Mouse (Mus musculus) MN1 (cell line): ENCODE measurements around the gene Capn9.
A peak's percentile ranks its signal among the peaks of the same experiment; 100 is the strongest.

ENCODE experiments used
- DNase-seq: peaks from one replicate; pipeline ENCODE4 v3.0.0-alpha.2; 2016; ENCODE audit warnings: low spot score

Gene Capn9

DNA sequence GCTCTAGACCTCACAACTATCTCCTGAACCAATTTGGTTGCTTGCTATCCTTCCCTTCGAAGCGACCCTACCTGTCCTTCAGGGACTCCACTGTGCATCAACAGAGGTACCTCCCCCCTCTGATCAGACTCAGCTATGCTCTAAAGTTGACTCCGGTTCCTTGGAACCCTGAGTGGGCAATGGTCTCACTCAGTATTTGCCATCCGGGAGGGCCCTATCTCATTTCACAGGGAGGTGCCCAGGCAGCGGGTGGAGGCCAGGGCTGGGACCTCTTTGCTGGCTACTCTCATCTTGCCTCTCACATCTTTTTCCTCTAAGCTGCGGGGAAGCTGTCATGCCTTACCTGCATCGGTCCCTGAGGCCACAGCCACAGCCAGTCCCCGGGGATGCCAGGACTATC, at the start of gene Capn9:
TSS of gene Capn9 (plus strand) at position 301 of the 400 bp plus-strand sequence.
- no peak for DNase-seq

DNA sequence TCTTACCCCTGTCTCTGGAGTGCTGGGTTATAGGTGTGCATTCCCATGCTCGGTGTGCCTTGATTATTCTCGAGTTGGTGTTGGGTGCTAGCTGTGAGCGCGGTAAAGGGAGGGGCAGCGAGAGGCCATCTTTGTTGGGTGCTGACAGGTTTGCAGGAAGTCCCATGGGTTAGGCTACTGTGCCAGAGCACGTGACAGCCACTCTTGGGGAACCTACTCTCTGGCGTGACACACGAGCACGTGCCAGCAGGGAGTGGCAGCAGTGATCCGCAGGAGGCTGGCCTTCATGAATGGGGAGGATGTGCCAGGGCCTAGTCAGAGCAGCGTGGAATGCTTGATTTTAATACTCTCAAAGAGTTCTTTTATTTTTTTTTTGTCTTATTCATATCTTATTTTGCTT, 49.6 kb upstream of the Capn9 start:
- no peak for DNase-seq

DNA sequence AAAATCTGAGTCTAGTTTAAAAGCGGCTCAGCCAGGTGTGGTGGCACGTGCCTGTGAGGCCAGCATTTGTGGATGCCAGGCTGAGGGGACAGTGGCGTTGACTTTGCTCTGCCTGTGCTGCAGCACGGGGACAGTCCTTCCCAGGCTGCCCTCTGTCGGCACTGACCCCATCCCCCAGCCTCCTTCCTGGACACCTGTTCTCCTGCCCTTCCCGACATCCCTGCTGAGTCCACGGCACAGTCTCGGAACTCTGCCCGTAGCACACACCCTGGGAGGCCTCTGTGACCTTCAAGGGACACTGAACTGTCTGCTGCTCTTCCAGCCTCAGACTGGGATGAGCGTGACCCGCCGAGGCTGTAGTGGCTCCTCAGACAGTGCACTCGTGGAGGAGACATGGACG, 45.8 kb upstream of the Capn9 start:
- no peak for DNase-seq

DNA sequence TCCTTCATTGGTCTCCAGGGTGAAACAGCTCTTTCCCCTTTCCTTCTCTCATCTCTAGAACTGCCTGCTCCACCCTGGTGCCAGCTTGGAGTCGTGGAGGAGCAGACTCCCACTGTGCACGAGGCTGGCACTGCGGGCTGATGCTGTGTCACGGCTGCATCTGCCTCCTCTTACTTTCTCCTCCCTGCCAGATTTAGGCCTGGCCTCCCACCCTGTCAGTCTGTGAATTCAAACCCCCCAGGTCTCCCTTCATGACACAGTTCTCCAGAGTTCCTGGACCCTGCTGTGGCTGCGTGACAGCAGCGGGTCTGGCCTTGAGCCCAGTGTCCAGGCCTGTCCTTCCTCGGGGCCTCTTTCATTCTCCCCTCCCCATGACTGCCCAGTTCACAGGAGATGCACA, 45.4 kb upstream of the Capn9 start:
- DNase-seq: no peak

DNA sequence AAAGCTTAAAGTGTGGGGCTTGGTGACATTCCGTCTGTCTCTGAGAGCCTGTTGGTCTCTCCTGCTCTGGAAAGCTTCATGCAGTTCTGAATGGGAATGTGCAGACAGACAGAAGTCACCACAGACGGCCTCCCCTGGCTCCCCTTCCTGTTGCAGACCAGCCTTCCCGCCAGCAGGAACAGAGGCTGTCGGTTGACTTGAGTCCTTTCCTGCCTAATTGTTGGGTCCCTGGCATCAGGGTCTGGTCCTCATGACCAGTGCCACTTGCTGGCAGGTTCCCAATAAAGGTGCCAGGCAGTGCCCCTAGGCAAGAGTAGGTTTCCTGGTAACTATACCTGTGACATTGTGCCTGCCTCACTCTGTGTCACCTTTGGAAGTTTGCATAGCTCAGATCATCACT, 44.9 kb upstream of the Capn9 start:
- no peak for DNase-seq

DNA sequence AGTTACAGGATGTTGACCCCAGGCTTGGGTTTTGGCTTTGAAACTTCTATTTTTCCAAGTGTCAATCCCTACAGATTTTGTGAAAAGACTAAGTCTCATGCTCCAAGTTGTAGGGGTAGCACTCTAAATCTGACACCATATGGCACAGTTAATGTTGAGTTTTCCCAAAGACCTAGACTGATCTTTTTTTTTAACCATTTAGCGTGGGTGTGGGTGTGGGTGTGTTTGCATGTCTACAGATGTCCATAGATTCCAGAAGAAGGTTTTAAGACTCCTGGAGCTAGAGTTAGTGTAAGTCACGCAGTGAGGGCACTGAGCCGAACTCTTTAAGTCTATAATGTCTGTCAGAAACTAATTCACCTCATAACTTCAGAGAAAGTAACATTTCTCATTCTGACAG, 43.3 kb upstream of the Capn9 start:
- no peak for DNase-seq

DNA sequence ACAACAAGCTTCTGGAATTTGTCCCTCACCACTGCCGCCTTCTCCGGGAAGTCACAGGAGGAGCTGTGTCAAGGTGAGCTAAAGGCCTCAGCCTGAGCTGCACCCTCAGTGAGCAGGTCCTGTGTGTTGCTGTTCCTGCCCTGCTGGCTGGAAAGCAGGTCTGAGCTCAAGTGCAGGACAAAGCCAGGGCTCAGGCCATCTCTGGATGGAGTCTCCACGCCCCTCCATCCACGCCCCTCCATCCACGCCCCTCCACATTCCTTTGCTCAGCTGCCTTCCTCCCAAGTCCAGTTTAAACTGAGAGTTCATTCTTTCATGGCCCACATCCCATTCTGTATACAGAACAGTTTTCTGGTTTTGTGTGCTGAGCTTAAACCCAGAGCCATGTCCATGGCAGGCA, 40.5 kb upstream of the Capn9 start:
- no peak for DNase-seq

DNA sequence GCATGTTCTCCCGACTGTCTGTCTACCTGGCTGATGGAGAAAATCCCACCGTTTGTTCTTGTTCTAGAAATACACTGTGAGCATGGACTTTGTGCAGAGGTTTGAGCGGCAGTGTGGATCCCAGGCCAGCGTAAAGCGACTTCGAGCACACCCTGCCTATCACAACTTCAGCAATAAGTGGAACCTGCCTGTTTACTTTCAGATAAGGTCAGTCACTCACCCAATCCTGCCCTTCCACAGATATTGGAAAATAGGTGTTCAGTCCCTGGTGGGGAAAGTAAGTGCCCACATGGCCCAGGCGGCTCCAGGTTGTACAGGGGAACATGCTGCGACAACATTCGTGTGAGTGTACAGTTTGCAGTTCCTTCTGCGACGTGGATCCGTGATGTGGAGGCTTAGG, 35.0 kb upstream of the Capn9 start:
- no peak for DNase-seq

DNA sequence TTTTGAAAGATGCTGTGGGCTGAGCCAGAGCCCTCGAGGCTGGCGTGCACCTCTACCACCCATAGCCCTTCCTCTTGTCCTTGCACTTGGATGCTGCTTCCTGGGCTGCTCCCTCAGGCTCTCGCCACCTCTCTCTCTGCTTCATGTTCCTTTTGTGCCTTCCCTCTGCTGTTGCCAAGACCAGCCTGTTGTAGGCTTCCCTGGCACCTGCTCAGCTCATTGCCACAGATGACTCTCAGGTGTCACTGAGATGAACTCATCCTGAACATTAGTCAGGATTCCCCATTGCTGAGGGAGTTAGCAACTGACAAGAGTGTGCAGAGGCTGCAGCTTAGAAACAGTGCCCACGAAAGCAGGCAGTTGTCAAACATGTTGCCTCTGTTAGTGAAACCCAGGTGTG, 33.9 kb upstream of the Capn9 start:
- no peak for DNase-seq

DNA sequence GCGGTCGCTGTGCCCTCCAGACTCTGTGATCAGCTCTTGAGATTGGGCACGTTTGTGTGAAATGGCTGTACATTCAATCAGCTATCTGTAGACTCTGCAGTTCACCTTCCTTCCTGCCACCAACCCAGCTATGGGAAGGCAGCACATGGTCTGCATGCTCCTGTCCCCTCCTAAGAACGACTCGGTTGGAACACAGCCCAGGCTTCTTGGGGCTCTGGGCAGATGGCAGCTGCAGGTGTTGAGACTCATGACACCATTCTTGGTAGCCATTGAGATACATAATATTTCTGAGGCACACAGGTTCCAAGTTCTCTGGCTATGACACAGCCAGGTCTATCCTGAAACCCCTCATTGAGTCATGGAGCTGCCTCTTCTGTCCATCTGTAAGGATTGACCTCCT, 32.6 kb upstream of the Capn9 start:
- DNase-seq: no peak

DNA sequence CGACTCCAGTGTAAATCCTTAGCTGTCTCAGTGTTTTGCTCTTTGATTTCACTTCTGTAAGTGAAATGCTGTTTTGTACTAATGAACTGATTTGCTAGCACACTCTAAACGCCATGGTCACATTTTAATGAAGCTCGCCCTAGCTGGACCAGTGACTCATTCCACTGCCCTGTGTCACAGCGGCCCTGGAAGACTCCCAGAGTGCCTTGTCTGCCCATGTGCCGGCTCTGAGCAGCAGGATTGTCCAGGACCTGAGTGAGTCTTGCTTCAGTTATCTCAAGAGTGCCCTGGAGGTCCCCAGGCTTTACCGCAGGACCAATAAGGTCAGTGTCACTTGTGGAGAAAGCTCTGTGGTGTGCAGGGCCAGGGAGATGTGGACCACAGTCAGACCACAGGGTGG, 29.5 kb upstream of the Capn9 start:
- no peak for DNase-seq

DNA sequence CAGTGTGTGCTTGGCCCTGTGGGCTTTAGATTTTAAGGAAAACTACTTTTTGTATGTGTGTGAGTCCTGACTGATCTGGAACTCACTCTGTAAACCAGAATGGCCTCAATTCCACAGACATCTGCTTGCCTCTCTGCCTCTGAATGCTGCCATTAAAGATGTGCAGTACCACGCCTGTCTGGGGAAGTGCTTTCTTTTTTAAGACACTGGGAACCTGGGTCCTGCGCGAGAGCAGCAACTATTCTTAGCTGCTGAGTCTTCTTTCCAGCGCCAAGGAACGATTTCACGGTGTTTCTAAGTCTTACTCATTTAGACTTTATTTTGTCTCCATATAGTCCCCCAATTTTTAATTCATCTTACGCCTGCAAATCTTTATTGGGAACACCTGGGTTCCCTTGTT, 29.1 kb upstream of the Capn9 start:
- no peak for DNase-seq

DNA sequence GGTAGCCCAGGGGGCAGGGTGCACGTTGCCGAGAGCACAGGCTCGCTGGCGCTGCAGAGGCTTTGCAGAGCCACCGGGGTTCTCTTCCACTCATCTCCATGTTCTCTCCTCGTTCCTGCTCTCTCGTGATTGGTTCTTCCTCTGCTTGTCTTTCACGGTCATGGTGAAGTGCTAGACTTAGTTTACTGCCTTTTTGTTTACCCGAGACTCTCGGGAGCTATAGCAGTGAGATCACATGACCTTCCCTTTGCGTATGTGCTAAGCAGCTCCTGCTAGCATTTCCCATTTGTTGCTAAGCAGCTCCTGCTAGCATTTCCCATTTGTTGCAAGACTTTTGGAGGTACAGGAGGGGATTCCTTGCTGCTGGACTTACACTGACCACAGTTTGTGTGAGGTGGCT, 28.6 kb upstream of the Capn9 start:
- DNase-seq: no peak

DNA sequence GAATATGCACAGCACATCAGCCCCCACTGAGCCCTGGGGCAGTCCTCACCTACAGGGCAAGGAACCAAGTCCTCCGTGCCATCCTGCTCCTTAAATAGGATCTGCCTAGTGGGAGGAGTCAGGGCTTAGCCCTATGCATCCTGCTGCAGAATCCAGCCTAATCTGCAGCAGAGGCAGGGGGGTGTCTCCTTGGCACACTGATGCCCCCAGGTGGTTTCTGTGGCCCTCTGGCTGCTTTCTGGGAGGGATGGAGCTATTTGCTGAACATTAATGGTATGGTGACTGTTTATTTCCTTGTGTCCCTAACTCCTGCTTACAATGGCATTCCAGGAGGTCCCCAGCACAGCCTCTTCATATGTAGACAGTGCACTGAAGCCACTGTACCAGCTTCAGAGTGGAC, 27.7 kb upstream of the Capn9 start:
- peak; percentile 57 for DNase-seq

DNA sequence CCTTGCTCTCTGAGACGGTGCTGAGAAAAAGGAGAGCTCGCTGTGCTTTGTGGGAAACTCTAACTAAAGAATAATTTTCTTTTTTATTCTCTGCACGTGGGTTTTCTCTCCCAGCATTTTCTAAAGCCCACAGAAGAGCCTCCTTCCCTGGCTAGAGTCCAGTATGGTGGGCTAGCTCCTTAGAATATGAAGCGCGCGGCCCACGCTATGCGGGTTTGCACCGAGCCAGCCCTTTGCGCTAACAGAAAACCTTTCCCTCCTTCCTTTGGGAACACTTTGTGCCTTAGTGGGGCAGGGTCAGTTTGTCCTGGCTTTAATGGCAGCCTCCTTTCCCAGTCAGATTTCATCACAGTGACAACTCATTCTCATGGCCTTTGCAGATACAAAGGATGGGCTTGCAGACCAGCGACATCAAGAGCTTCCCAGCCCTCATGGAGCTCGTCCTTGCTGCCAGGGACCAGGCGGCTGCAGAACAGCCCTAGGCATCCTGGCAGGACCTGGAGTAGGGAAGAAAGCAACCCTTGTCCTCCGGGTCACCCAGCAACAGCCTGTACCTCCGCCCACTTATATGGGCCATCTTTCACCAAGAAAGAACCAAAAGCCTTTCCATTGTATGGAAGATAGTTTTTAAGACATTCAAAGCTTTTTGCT, 24.8 kb upstream of the Capn9 start:
- no peak for DNase-seq

DNA sequence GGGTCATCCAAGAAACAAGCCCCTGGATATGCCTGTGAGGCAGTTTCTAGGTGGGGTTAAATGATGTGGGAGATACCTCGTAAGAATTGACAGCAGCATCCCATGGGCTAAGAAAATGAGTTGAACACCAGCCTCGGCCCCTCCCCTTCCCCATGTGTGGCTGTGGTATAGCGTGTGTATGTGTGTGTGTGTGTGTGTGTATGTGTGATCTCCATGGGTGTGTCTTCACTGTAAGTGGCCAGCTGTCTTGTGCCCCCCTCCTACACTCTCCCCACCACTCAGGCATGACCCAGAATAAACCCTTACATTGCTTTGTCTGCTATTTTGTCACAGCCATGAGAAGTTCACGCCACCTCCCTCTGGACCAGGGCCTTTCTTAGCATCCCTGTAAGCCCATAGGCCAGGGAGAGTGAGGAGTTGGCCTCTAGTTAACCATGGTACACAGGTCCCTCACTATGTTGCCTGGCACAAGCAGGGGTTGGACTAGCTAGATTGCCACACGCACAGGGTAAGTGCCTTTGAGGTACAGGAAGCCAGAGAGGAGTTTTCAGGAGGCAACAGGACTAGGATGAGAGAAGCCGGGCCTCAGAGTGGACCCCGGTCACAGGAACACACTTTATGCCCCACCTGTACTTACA, 20.7 kb upstream of the Capn9 start:
- no peak for DNase-seq

DNA sequence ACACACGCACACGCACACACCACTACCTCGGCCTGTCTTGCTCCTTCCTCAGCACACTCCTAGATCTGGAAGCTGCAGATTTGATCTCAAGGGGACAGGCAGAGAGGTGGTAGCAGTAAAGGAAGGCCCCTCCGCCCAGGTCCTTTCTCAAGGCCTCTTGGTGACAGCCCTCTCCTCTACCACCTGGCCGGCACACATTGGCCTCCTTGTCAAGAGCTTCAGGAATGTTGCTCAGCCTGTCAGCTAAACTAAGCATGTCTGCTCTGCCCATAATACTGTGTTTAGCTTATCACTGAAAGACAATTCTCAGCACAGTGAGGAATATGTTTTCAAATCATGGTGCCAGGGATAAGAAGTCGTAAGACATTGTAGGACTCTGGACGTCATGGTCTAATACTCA, 19.7 kb upstream of the Capn9 start:
- DNase-seq: no peak

DNA sequence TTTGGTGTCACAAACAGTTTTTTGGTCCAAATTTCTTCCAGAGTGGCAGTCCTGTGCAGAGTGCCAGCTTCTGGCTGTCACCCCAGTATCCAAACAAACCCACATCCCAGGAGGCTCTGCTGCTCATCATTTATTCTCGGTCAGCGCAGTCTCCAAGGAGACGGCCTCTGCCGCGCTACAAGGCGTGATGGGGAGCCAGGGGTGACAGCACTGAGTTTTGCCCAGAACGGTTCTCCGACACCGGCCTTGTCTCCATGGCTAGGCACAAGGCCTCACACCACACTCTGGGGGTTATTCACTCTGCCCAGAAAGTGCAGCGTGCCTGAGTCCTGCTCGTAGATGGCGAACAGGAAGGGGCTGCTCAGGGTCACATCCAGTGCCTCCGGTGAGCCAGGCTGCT, 19.3 kb upstream of the Capn9 start:
- DNase-seq: no peak

DNA sequence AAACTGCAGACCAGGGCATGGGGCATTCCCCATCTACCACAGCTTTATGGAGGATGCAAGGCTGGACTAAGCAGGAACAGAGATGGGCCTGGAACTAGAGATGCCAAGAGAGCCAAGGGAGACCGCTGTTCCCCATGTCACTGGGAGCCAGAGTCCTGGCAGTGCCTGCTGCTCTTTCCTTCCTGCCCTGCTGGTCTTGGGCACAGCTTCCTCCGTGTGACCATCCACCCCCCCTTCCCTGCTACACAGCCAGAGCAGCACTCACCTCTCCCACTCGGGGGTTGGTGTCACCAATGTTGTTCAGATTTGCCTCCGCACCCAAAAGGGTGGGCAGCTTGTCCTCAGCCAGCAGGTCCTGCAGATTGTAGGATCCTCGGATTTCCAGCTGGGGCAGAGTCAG, 18.4 kb upstream of the Capn9 start:
- no peak for DNase-seq

DNA sequence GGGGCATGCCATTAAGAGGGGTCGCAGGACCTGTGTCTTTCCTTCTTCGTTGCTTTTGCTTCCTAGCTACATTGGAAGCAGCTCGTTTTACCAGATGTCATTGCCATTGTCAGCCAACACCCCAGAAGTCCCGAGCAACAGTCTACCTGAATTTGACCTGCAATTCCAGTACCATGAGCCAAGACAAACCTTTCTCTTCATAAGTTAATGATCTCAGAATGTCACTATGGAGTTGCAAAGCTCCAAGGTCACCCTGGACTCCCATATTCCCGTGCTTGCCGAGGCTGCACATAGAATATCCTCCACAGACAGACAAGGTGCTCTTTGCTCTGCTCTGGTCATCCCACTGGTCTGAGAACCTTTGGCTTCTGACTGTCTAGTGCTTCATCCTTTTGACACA, 8.8 kb upstream of the Capn9 start:
- DNase-seq: no peak

DNA sequence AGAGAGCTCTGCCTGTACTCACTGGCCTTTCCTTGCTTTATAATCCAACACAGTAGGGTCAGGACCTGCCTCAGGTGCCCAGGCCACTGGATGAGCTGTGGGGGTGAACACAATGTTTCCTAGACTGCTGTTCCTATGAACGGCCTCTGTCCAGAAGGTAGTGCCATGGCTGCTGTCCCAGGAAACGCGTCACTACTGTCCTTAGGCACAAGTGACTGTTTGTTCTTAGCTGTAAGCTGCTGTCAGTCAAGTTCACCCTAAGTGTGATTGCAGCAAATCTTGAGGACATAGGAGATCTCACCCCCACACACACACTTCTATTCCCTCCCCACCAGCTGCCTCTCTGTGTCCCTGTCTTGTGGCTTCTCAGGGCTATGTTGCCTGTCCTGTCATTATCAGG, 8.3 kb upstream of the Capn9 start:
- DNase-seq: no peak

DNA sequence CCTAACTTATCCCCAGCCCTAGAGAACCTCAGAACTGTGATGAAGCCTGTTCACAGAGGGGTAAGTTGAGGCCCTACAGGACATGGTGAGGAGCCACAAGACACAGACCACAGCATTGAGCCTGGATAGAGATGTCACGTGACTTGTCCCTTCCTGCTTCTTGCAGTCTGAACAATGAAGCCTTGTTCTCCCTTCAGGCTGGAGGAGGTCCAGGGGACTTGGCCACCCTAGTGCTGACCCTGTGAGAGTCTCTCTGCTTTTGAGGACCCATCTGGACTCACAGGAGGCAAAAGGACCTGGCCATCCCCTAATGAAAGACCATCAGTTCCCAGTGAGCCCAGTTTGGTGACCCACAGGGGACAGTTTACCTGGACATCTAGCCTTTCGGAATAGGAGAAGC, 6.8 kb upstream of the Capn9 start:
- no peak for DNase-seq

DNA sequence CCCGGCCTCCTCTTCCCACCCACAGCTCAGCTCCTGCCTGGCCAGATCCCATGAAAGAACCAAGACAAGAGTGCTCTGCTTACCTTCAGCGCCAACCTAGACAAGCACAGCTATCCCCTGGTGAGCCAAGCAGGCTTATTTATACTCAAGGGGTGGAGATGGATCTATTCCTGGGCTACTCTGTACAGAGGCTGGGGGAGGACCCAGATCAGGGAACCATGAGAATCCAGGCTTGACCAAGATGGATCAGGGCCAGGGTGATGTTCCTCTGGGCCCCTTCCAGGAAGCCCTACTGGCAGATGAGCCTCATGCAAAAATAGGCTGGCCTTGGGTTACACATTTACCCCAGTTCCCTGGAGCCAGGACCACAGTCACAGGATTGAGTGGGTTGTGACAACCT, 6.3 kb upstream of the Capn9 start, which contains the start of gene Agt:
TSS of gene Agt (minus strand) at position 114 of the 400 bp plus-strand sequence.
- DNase-seq: no peak

DNA sequence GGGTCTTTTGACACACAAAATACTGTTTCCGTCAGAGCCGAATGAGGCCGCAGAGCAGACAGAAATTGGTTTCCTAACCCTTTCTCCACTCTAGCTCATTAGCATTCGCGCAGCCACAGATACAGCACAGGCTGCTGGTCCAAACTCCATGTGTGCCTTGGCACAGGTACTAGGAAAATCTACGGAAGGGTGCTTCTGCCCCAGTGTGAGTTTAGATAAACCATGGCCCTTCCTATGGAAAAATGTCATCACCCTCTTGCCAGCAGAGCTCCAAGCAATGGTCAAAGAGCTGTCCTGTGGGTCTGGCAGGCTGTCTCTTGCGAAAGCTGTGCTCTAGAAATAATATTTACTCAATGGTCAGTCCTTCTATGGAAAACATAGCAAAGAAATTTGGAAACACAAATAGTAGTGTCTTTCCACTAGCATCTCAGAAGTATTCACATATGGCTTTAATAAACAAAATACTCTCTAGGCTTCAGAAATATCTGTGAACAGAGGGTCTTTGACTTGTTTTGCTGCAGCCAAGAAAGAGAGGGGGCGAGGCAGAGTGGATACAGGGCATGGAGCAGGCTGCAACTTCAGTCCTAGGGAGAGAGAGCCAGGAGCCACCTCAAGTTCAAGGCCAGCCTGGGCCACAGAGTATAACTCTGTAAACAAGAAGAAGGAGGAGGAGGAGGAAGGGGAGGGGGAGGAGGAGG, 4.0 kb upstream of the Capn9 start:
- DNase-seq: no peak
